Comparison of ENCODE assay signal across 7 mouse cellular contexts in the genomic region with DNA sequence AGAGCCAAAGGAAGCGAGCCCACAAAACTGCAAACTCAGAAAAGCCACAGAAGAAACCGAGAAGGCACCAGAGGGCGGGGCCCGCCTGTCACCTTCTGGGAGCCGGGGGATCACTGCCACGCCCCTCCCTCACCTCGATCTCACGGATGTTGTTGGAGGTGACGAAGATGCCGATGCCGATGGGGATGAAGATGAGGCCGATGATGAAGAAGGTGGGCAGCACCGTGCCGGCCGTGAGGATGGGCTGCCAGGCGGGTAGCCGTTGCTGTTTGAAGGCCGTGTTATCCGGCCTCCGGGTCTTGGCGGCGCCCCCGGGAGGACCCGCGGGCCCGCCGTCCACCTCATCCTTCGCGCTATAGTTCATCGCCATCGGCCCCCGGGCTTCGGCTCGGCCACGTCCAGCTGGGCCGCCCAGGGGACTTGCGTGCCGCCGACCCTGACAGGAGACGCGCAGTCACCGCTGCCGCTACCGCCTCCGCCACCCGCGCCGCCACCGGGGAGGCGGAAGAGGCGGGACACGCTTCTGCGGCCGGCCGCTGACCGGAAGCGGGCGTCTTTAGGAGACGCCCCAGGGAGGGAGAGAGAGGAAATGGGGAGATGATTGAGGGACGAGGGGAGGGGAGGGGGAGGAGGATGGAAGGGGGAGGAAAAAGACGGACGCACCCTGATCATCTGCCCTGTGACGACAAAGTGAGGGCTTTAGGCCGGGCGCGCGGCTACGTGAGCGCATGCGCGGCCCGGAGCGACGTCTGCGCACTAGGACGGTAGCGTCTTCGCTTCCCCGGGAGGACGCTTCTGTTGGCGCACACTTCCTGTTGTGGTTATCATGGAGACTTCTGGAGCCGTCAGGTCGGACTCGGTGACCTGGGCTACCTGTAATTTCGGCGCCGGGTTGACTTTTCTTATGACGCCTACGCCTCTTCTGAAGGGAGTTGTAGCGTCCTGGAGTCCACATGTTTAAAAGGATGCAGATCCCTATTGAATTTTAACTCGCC. TPM values are rescaled to one million over a fixed set of nuclear protein-coding genes. Genes with fewer than 3 reads are reported as not detected.
DNase-seq lines count a peak whose midpoint lies in the region; ATAC-seq lines count a peak whose summit lies in the region.

A gene (minus strand): TSS at position 667 of the 995 bp plus-strand sequence.

- H3K27me3 ChIP-seq in intestine, embryonic 16.5 days (replicated peaks; ENCODE audit: control insufficient read depth, insufficient read depth, low read length), result no peaks in the 10 kb centered on the region
- no peaks in the 10 kb centered on the region for H3K27me3 ChIP-seq in midbrain, embryonic 11.5 days (ENCODE audit: control insufficient read depth, insufficient read depth, low read length)

- H3K4me2 ChIP-seq in intestine, embryonic 16.5 days (ENCODE audit: low read depth, low read length), result peak within 1 kb of the TSS; percentile 62
- peak within 1 kb of the TSS; percentile 65 for H3K4me2 ChIP-seq in midbrain, embryonic 11.5 days

- peak within 1 kb of the TSS; percentile 97 for H3K4me3 ChIP-seq in intestine, embryonic 16.5 days (ENCODE audit: low read length)
- peak within 1 kb of the TSS; percentile 79 for H3K4me3 ChIP-seq in midbrain, embryonic 11.5 days (ENCODE audit: low read depth, low read length)

- WGBS in intestine, embryonic 16.5 days, result under 1% methylated on average over 91 of the region's 91 CpGs
- under 1% methylated on average over 91 of the region's 91 CpGs for WGBS in midbrain, embryonic 11.5 days

- H3K4me1 ChIP-seq in intestine, embryonic 16.5 days (ENCODE audit: control insufficient read depth, insufficient read depth, low read length), result peaks cover 5% of the 10 kb centered on the region; the same call in 1 of the 2 replicates
- H3K4me1 ChIP-seq in midbrain, embryonic 11.5 days (ENCODE audit: control insufficient read depth, insufficient read depth, low read length), result peaks cover 7% of the 10 kb centered on the region

- H3K36me3 ChIP-seq in intestine, embryonic 16.5 days (ENCODE audit: control insufficient read depth, insufficient read depth, low read length), result no peaks in the 10 kb centered on the region
- no peaks in the 10 kb centered on the region for H3K36me3 ChIP-seq in midbrain, embryonic 11.5 days (ENCODE audit: control insufficient read depth, insufficient read depth, low read length)

- ATAC-seq in intestine, embryonic 16.5 days, result peak; percentile 98
- peak; percentile 97 for ATAC-seq in midbrain, embryonic 11.5 days (ENCODE audit: low FRiP score)

- peak; percentile 95 for DNase-seq in adrenal gland, adult 8-10 months
- DNase-seq in embryo, embryonic 9.5 days (ENCODE audit: extremely low spot score), result peak; percentile 95
- peak; percentile 88 to 93 for DNase-seq in gastrocnemius, postnatal 4 days (ENCODE audit: low spot score in 2 of 2)
- peak; percentile 94 to 98 for DNase-seq in left cerebral cortex, postnatal 36 days (ENCODE audit: low spot score in 2 of 2)
- peak; percentile 100 for DNase-seq in midbrain, embryonic 11.5 days (ENCODE audit: low spot score, missing footprints)
- DNase-seq in skeletal muscle tissue, adult 2 months (ENCODE audit: low read depth, low spot score), result peak; percentile 99

- H3K27ac ChIP-seq in intestine, embryonic 16.5 days (ENCODE audit: low read length), result peak within 1 kb of the TSS; percentile 93
- H3K27ac ChIP-seq in midbrain, embryonic 11.5 days (ENCODE audit: low read depth, low read length), result peak within 1 kb of the TSS; percentile 73

- no peaks in the 10 kb centered on the region for H3K9me3 ChIP-seq in intestine, embryonic 16.5 days (ENCODE audit: control insufficient read depth, low read length)
- H3K9me3 ChIP-seq in midbrain, embryonic 11.5 days (ENCODE audit: control insufficient read depth, low read length), result no peaks in the 10 kb centered on the region

- intact Hi-C loops in left cerebral cortex, postnatal 36 days (cut with DNase I), result loop anchor here (1.0 kb wide), 1 partner anchor 34 kb away; a partner anchor contains a TSS

- peak within 1 kb of the TSS; percentile 87 for H3K9ac ChIP-seq in intestine, embryonic 16.5 days (ENCODE audit: low read depth, low read length)
- H3K9ac ChIP-seq in midbrain, embryonic 11.5 days (ENCODE audit: low read length), result peak within 1 kb of the TSS; percentile 58

RNA-seq across cellular contexts. Expression of the gene that starts here (rescaled TPM):
- total RNA-seq in adrenal gland, adult 8-10 months (2022), result 100 to 1,000 TPM; 110 to 141 (median 123) TPM
- total RNA-seq in gastrocnemius, postnatal 4 days (2021), result 10 to 100 TPM; 44.8 to 47.5 TPM
- polyA plus RNA-seq in intestine, embryonic 16.5 days (2015; fragmentation: Nextera tagmentation; extraction: Ambion mirVana), result 58.0 and 64.2 TPM in 2 replicates
- 100 to 1,000 TPM; 253 to 258 TPM for total RNA-seq in left cerebral cortex, postnatal 36 days (2021)
- 91.2 and 108 TPM in 2 replicates for polyA plus RNA-seq in midbrain, embryonic 11.5 days (2014; fragmentation: Nextera tagmentation; extraction: Ambion mirVana)

Comparison
In these comparisons a context has a peak if more than half of its experiments do, and no peak if none do; other contexts are left out.
1. Peak in every context shown above with its lines: DNase-seq, ATAC-seq, H3K4me3 ChIP-seq and H3K27ac ChIP-seq.